Mouse (Mus musculus): ENCODE results near the gene Vmn2r82. TPM values are rescaled to one million over a fixed set of nuclear protein-coding genes. Genes with fewer than 3 reads are reported as not detected.

Gene Vmn2r82
- polyA plus RNA-seq, 1 experiment, result not detected

Other genes with a start within 250 kb of the Vmn2r82 start
- not detected in 2 replicates for gene Vmn2r80, start 207.8 kb upstream of the Vmn2r82 start, polyA plus RNA-seq (2011; ENCODE audit: insufficient read depth, insufficient read length, low read depth, missing spikeins)
- not detected in 2 replicates for gene Vmn2r81, start 108.8 kb upstream of the Vmn2r82 start, polyA plus RNA-seq (2011; ENCODE audit: insufficient read depth, insufficient read length, low read depth, missing spikeins)
- gene Vmn2r83, start 112.2 kb downstream of the Vmn2r82 start, polyA plus RNA-seq (2011; ENCODE audit: insufficient read depth, insufficient read length, low read depth, missing spikeins), result not detected in 2 replicates
- gene Plpp2, start 177.3 kb downstream of the Vmn2r82 start, polyA plus RNA-seq (2011; ENCODE audit: insufficient read depth, insufficient read length, low read depth, missing spikeins), result 16.6 and 16.7 TPM in 2 replicates
- 40.1 and 55.7 TPM in 2 replicates for gene Mier2, start 198.7 kb downstream of the Vmn2r82 start, polyA plus RNA-seq (2011; ENCODE audit: insufficient read depth, insufficient read length, low read depth, missing spikeins)
- not detected in 2 replicates for gene Theg, start 230.8 kb downstream of the Vmn2r82 start, polyA plus RNA-seq (2011; ENCODE audit: insufficient read depth, insufficient read length, low read depth, missing spikeins)

Measured in ES-Bruce4 (cell line).